Mouse (Mus musculus) lung, postnatal 0 days (tissue): Measurements from ENCODE around the gene Gadd45g. TPM values are rescaled to one million over a fixed set of nuclear protein-coding genes. Genes with fewer than 3 reads are reported as not detected.

Experiments
- ATAC-seq: fragments of 200-750 bp; cut with Nextera tagmentation; 2 replicates; pipeline ENCODE4 v1.8.0; 2017; ENCODE audit warnings: moderate library complexity
- DNase-seq: peaks from one replicate; pipeline ENCODE4 v3.0.0-alpha.2; 2016; ENCODE audit warnings: low spot score
- H3K27ac ChIP-seq: fragments of 300-500 bp; sonication (generic); 2 replicates; pipeline ENCODE4 v1.5.1; 2014; ENCODE audit warnings: antibody characterized with exemption, mild to moderate bottlenecking, low read length, mixed read lengths
- H3K27me3 ChIP-seq: fragments of 300-500 bp; sonication (generic); replicated peaks from 2 replicates; pipeline ENCODE4 v1.6.1; 2014; ENCODE audit warnings: low read length, mixed read lengths; ENCODE audit not compliant: insufficient read depth
- H3K36me3 ChIP-seq: fragments of 300-500 bp; sonication (generic); 2 replicates; pipeline ENCODE4 v1.6.1; 2014; ENCODE audit warnings: low read length, mixed read lengths; ENCODE audit not compliant: insufficient read depth
- H3K4me1 ChIP-seq: fragments of 300-500 bp; sonication (generic); 2 replicates; pipeline ENCODE4 v1.6.1; 2014; ENCODE audit warnings: antibody characterized with exemption, low read depth, low read length, mixed read lengths; ENCODE audit not compliant: insufficient read depth
- H3K4me2 ChIP-seq: fragments of 300-500 bp; sonication (generic); replicated peaks from 2 replicates; pipeline ENCODE4 v1.6.1; 2014; ENCODE audit warnings: low read depth, mild to moderate bottlenecking, low read length, moderate library complexity, mixed read lengths
- H3K4me3 ChIP-seq: fragments of 300-500 bp; sonication (generic); 2 replicates; pipeline ENCODE4 v1.5.1; 2014; ENCODE audit warnings: low read depth, low read length
- H3K9ac ChIP-seq: fragments of 300-500 bp; sonication (generic); replicated peaks from 2 replicates; pipeline ENCODE4 v1.6.1; 2014; ENCODE audit warnings: low read depth, mild to moderate bottlenecking
- H3K9me3 ChIP-seq: fragments of 300-500 bp; sonication (generic); 2 replicates; pipeline ENCODE4 v1.6.1; 2016; ENCODE audit warnings: low read length, mixed read lengths
- CTCF ChIP-seq: IDR thresholded peaks from 2 replicates; pipeline ENCODE4 v1.5.1; 2016; ENCODE audit warnings: antibody characterized with exemption, mild to moderate bottlenecking
- EP300 ChIP-seq: IDR thresholded peaks from 2 replicates; pipeline ENCODE4 v1.6.1; 2016; ENCODE audit warnings: antibody characterized with exemption, mild to moderate bottlenecking, control low read depth
- WGBS: fragments of 180-500 bp; shearing (Covaris S2); extraction: QIAGEN DNeasy Blood & Tissue Kit; methylation state at CpG from one replicate; pipeline ENCODE4 v1.1.7; 2014; 5-methylcytosine and 5-hydroxymethylcytosine counted together
- polyA plus RNA-seq: library from polyadenylated mRNA; unstranded; fragments of >200 nt; fragmentation: Nextera tagmentation; extraction: Ambion mirVana; gene quantifications from 2 replicates; pipeline ENCODE4 v1.2.1, GENCODE M21; 2015

Gadd45g gene
- polyA plus RNA-seq, 1 experiment from 2014 or later = 54.7 TPM

DNA sequence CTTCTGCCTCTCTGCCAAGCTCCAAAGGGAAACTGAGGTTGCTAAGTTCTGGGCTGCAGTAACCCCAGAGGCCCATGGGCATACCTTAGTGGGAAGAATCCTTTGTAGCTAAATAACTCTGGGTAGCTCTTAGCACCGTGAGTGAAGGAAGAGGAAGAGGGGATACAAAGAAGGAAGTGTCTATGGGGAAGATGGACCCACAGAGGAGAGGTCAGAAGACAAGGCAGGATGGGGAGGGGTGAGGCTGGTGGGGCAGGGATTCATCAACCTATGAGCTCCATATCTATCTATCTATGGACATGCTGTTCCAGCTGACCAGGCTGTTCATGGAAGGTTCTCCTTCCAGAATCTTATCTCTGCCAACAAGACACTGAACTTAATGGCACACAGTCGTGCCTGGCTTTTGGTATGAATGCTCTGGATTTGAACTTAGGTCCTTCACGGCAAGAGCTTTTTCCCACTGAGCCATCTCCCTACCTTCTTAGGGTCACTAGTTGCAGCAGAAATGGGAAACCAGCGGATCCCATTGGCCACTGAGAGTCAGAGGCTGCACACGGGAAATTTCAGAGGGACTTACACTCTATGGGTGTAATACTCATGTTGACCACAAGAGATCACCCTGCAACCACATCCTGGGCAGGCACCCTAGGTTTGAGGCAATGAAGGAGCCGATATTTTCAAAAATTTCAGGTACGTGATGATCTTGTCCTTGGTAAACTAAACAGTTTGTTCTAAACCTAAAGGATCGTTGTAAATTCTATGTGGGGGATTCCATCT, 7.0 kb upstream of the Gadd45g start:
- Histone ChIP-seq H3K4me2 (no peak overlapping the region), H3K4me1 (peaks cover 5% of the 10 kb centered on the region; the same call in 1 of the 2 replicates), H3K27ac (no peak overlapping the region), H3K4me3 (no peak overlapping the region), H3K36me3 (no peaks in the 10 kb centered on the region), H3K9ac (no peak overlapping the region), H3K9me3 (no peaks in the 10 kb centered on the region), H3K27me3 (0 out of 2 replicates have a peak, but pooled peaks cover 4% of the 10 kb centered on the region)
- DNase-seq (peak; percentile 77), ATAC-seq (peak; percentile 59; the same call in 1 of the 2 replicates)
- TF ChIP-seq CTCF (peak; percentile 96), EP300 (0 out of 2 replicates have a peak, but pooled peaks have one; percentile 26)
- 13% methylated on average over 8 of the region's 8 CpGs for WGBS

GRCm38 (mm10) chr13:51840702-51841101, 5.8 kb upstream of the Gadd45g start:
- Histone ChIP-seq H3K9me3 (no peaks in the 10 kb centered on the region), H3K9ac (no peak overlapping the region), H3K4me3 (no peak overlapping the region), H3K36me3 (no peaks in the 10 kb centered on the region), H3K27ac (no peak overlapping the region), H3K4me2 (no peak overlapping the region), H3K4me1 (peaks cover 5% of the 10 kb centered on the region; the same call in 1 of the 2 replicates), H3K27me3 (0 out of 2 replicates have a peak, but pooled peaks cover 4% of the 10 kb centered on the region)
- no peak for TF ChIP-seq EP300
- TF ChIP-seq CTCF = no peak
- ATAC-seq (no peak), DNase-seq (no peak)
- 40% methylated on average over 6 of the region's 6 CpGs for WGBS

GRCm38 (mm10) chr13:51841541-51842115, 4.8 kb upstream of the Gadd45g start:
- H3K27me3 ChIP-seq = 0 out of 2 replicates have a peak, but pooled peaks cover 4% of the 10 kb centered on the region
- DNase-seq = no peak
- no peak for ATAC-seq

GRCm38 (mm10) chr13:51842191-51842590, 4.3 kb upstream of the Gadd45g start:
- peak overlapping the region; percentile 31; the same call in 1 of the 2 replicates for H3K4me2 ChIP-seq
- no peak for ATAC-seq
- peaks cover 5% of the 10 kb centered on the region; the same call in 1 of the 2 replicates for H3K4me1 ChIP-seq
- TF ChIP-seq CTCF = no peak
- TF ChIP-seq EP300 = no peak
- no peak overlapping the region for H3K27ac ChIP-seq
- no peaks in the 10 kb centered on the region for H3K9me3 ChIP-seq
- H3K36me3 ChIP-seq = no peaks in the 10 kb centered on the region
- no peak overlapping the region for H3K9ac ChIP-seq
- 23% methylated on average over 5 of the region's 5 CpGs for WGBS
- 0 out of 2 replicates have a peak, but pooled peaks cover 4% of the 10 kb centered on the region for H3K27me3 ChIP-seq
- DNase-seq = no peak
- no peak overlapping the region for H3K4me3 ChIP-seq

More at GRCm38 (mm10) chr13:51841541-51842115, 4.8 kb upstream of the Gadd45g start:
- WGBS = 43% methylated on average over 12 of the region's 12 CpGs
- Histone ChIP-seq H3K4me1 (peaks cover 5% of the 10 kb centered on the region; the same call in 1 of the 2 replicates), H3K4me3 (no peak overlapping the region), H3K9me3 (no peaks in the 10 kb centered on the region), H3K4me2 (no peak overlapping the region), H3K9ac (no peak overlapping the region), H3K36me3 (no peaks in the 10 kb centered on the region), H3K27ac (no peak overlapping the region)
- no peak for TF ChIP-seq CTCF
- TF ChIP-seq EP300 = no peak

- H3K27me3 ChIP-seq = 0 out of 2 replicates have a peak, but pooled peaks cover 4% of the 10 kb centered on the region
- DNase-seq = no peak
Observed at GRCm38 (mm10) chr13:51842773-51843172, 3.7 kb upstream of the Gadd45g start.

GRCm38 (mm10) chr13:51843298-51843697, 3.2 kb upstream of the Gadd45g start:
- Histone ChIP-seq H3K9ac (no peak overlapping the region), H3K4me3 (no peak overlapping the region), H3K27ac (no peak overlapping the region), H3K9me3 (no peaks in the 10 kb centered on the region), H3K36me3 (no peaks in the 10 kb centered on the region), H3K4me1 (peaks cover 6% of the 10 kb centered on the region; the same call in 1 of the 2 replicates), H3K4me2 (no peak overlapping the region), H3K27me3 (0 out of 2 replicates have a peak, but pooled peaks cover 4% of the 10 kb centered on the region)
- DNase-seq (no peak), ATAC-seq (no peak)
- TF ChIP-seq CTCF (no peak), EP300 (no peak)
- WGBS = 61% methylated on average over 4 of the region's 4 CpGs

More at GRCm38 (mm10) chr13:51842773-51843172, 3.7 kb upstream of the Gadd45g start:
- WGBS = 16% methylated on average over 12 of the region's 12 CpGs
- Histone ChIP-seq H3K4me1 (peaks cover 5% of the 10 kb centered on the region; the same call in 1 of the 2 replicates), H3K4me2 (peak overlapping the region; percentile 31; the same call in 1 of the 2 replicates), H3K9me3 (no peaks in the 10 kb centered on the region), H3K9ac (no peak overlapping the region), H3K27ac (no peak overlapping the region), H3K4me3 (0 out of 2 replicates have a peak overlapping the region, but pooled peaks have one; percentile 3), H3K36me3 (no peaks in the 10 kb centered on the region)
- no peak for ATAC-seq
- TF ChIP-seq EP300 (no peak), CTCF (no peak)
